Mouse (Mus musculus) liver, embryonic 14.5 days (tissue): Measurements from ENCODE around the gene Bicd2.

Experiments
- CTCF ChIP-seq: IDR thresholded peaks from 2 replicates; pipeline ENCODE4 v1.5.1; 2016; ENCODE audit warnings: antibody characterized with exemption, low read depth, control low read depth
- EP300 ChIP-seq: IDR thresholded peaks from 2 replicates; pipeline ENCODE4 v1.6.1; 2016; ENCODE audit warnings: antibody characterized with exemption, low read depth

DNA sequence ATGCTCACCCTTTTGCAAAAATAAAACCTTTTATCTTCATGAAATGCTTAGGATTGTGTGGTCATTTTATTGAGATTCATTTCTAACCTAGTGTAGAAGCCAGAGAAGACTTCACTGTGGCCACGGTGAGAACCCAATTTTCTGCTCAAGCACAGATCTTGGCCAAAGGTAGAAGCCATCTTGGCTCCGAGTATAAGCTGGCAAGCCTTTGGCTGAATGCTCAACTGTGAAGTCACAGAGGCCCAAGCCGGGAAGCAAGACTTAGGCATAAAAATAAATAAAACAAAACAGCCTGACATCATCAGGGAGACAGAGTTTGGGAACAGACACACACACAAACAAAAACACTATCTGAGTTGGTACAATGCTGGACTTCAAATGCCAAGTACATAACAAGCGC lies 13.3 kb upstream of the Bicd2 start:
- no peak for TF ChIP-seq CTCF
- no peak for TF ChIP-seq EP300
